Mouse (Mus musculus) lung, embryonic 16.5 days (tissue): ENCODE data around the gene Pan2. TPM values are rescaled to one million over a fixed set of nuclear protein-coding genes. Genes with fewer than 3 reads are reported as not detected.

Source experiments
- ATAC-seq: fragments of 200-750 bp; cut with Nextera tagmentation; 2 replicates; pipeline ENCODE4 v1.8.0; 2017; ENCODE audit warnings: low read depth, mild to moderate bottlenecking, moderate library complexity
- H3K27ac ChIP-seq: fragments of 300-500 bp; sonication (generic); 2 replicates; pipeline ENCODE4 v1.5.1; 2014; ENCODE audit warnings: mild to moderate bottlenecking, control low read depth, low read length
- H3K27me3 ChIP-seq: fragments of 300-500 bp; sonication (generic); 2 replicates; pipeline ENCODE4 v1.6.1; 2014; ENCODE audit warnings: low read depth, low read length, mixed read lengths; ENCODE audit not compliant: control insufficient read depth, insufficient read depth
- H3K36me3 ChIP-seq: fragments of 300-500 bp; sonication (generic); 2 replicates; pipeline ENCODE4 v1.6.1; 2014; ENCODE audit warnings: low read length; ENCODE audit not compliant: control insufficient read depth, insufficient read depth
- H3K4me1 ChIP-seq: fragments of 300-500 bp; sonication (generic); replicated peaks from 2 replicates; pipeline ENCODE4 v1.6.1; 2014; ENCODE audit warnings: low read length, mixed read lengths; ENCODE audit not compliant: control insufficient read depth, insufficient read depth
- H3K4me2 ChIP-seq: fragments of 300-500 bp; sonication (generic); 2 replicates; pipeline ENCODE4 v1.6.1; 2014; ENCODE audit warnings: low read depth, low read length, control low read depth
- H3K4me3 ChIP-seq: fragments of 300-500 bp; sonication (generic); 2 replicates; pipeline ENCODE4 v1.5.1; 2014; ENCODE audit warnings: mild to moderate bottlenecking, low read length, control low read depth
- H3K9ac ChIP-seq: fragments of 300-500 bp; sonication (generic); 2 replicates; pipeline ENCODE4 v1.6.1; 2014; ENCODE audit warnings: low read length, control low read depth
- H3K9me3 ChIP-seq: fragments of 300-500 bp; sonication (generic); 2 replicates; pipeline ENCODE4 v1.6.1; 2016; ENCODE audit warnings: low read length; ENCODE audit not compliant: control insufficient read depth
- WGBS: fragments of 180-500 bp; shearing (Covaris S2); extraction: QIAGEN DNeasy Blood & Tissue Kit; methylation state at CpG from one replicate; pipeline ENCODE4 v1.1.7; 2014; 5-methylcytosine and 5-hydroxymethylcytosine counted together
- polyA plus RNA-seq: library from polyadenylated mRNA; unstranded; fragments of >200 nt; fragmentation: Nextera tagmentation; extraction: Ambion mirVana; gene quantifications from 2 replicates; pipeline ENCODE4 v1.2.1, GENCODE M21; 2015

Pan2 gene
- polyA plus RNA-seq, 1 experiment from 2014 or later: 39.8 TPM

DNA sequence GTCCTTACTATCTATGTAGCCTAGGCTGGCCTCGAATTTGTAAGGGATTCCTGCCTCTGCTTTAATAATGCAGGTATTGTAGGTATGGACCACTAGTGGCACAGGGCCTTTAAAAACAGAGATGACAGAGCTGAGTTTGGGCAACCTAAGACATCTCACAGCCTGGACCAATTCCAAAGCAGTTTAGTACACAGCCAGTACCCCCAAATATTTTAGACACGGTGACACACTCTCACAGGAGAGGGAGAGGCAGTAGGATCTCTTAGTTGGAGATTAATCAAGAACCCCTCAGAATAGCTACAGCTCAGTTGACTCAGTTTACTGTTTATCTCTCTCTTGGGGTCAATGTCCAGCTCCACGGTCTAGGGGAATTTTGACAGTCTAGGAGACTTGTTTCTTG is 778 bp upstream of the Pan2 start:
- peaks cover 16% of the 10 kb centered on the region for H3K4me1 ChIP-seq
- no peak for ATAC-seq
- H3K27ac ChIP-seq: peak overlapping the region; percentile 97
- peak overlapping the region; percentile 67 for H3K4me2 ChIP-seq
- 36% methylated on average over 3 of the region's 3 CpGs for WGBS
- H3K4me3 ChIP-seq: peak overlapping the region; percentile 67
- peak overlapping the region; percentile 88 for H3K9ac ChIP-seq
- no peaks in the 10 kb centered on the region for H3K36me3 ChIP-seq
- H3K27me3 ChIP-seq: no peaks in the 10 kb centered on the region
- no peaks in the 10 kb centered on the region for H3K9me3 ChIP-seq

- Histone ChIP-seq H3K4me3 (peak overlapping the region; percentile 67), H3K9ac (peak overlapping the region; percentile 88), H3K27ac (peak overlapping the region; percentile 97), H3K4me1 (peaks cover 12% of the 10 kb centered on the region), H3K4me2 (peak overlapping the region; percentile 67), H3K27me3 (no peaks in the 10 kb centered on the region), H3K9me3 (no peaks in the 10 kb centered on the region), H3K36me3 (no peaks in the 10 kb centered on the region)
- ATAC-seq: peak; percentile 35
- under 1% methylated on average over 9 of the region's 9 CpGs for WGBS
These were observed 380 bp upstream of the Pan2 start for GRCm38 (mm10) chr10:128302785-128303125.

DNA sequence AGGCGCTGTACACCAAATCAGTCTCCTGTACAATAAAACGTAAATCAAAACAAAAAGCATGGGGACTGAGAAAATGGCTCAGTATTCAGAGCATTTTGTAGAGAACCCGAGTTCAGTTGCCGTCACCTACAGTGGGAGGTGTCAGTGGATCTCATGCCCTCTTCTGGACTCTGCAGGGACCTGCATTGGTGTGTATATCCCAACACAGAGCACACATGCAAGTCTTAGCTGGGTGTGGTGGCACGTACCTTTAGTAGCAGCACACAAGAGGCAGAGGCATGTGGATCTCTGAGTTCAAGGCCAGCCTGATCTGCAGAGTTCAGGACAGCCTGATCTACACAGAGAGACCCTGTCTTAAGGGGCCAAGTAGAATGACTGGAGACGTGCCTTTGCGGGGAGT is 6.5 kb downstream of the Pan2 start:
- no peak overlapping the region for H3K4me2 ChIP-seq
- no peak overlapping the region for H3K9ac ChIP-seq
- no peak for ATAC-seq
- H3K4me1 ChIP-seq: peaks cover 7% of the 10 kb centered on the region
- whole genome bisulfite sequencing: 85% methylated on average over 7 of the region's 7 CpGs
- H3K9me3 ChIP-seq: no peaks in the 10 kb centered on the region
- H3K27me3 ChIP-seq: no peaks in the 10 kb centered on the region
- H3K27ac ChIP-seq: no peak overlapping the region
- H3K4me3 ChIP-seq: no peak overlapping the region
- peaks cover 30% of the 10 kb centered on the region for H3K36me3 ChIP-seq

DNA sequence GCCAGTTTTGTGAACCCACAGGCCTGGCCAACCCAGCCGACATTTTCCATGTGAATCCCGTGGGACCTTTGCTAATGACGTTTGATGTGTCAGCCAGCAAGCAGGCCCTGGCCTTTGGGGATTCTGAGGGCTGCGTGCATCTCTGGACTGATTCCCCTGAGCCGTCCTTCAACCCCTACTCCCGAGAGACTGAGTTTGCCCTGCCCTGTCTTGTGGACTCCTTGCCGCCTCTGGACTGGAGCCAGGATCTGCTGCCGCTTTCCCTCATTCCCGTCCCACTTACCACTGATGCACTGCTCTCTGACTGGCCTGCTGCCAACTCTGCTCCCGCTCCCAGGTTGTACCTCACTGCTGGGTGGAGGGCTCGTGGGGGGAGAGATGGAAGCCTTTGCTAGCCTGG is 7.0 kb downstream of the Pan2 start:
- H3K4me3 ChIP-seq: no peak overlapping the region
- no peak overlapping the region for H3K9ac ChIP-seq
- H3K4me1 ChIP-seq: peaks cover 7% of the 10 kb centered on the region
- H3K9me3 ChIP-seq: no peaks in the 10 kb centered on the region
- ATAC-seq: peak; percentile 82
- WGBS: 36% methylated on average over 11 of the region's 11 CpGs
- no peaks in the 10 kb centered on the region for H3K27me3 ChIP-seq
- peaks cover 35% of the 10 kb centered on the region for H3K36me3 ChIP-seq
- no peak overlapping the region for H3K4me2 ChIP-seq
- no peak overlapping the region for H3K27ac ChIP-seq

- Histone ChIP-seq H3K9ac (no peak overlapping the region), H3K4me1 (peaks cover 7% of the 10 kb centered on the region), H3K4me2 (no peak overlapping the region), H3K4me3 (no peak overlapping the region), H3K36me3 (peaks cover 42% of the 10 kb centered on the region), H3K9me3 (no peaks in the 10 kb centered on the region), H3K27me3 (no peaks in the 10 kb centered on the region), H3K27ac (no peak overlapping the region)
- WGBS: 56% methylated on average over 4 of the region's 4 CpGs
- ATAC-seq: no peak
These were observed 7.8 kb downstream of the Pan2 start for GRCm38 (mm10) chr10:128310902-128311301.

DNA sequence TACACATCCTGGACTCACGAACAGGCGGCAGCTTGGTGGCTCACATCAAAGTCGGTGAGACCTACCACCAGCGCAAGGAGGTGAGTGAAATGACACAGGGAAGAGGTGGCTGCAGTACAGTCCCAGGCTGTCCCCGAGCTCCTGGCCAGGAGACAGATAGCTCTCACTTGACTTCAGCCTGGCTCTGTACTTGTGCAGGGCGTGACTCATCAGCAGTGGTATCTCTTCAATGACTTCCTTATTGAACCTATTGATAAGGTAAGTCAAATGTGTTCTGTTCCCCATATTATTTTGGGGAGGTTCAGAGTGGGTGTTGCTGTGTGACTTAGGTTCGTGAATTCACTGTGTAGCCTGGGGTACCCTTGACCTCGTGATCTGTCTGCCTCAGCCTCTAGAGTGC is 12.4 kb downstream of the Pan2 start:
- Histone ChIP-seq H3K4me2 (no peak overlapping the region), H3K27ac (no peak overlapping the region), H3K9me3 (no peaks in the 10 kb centered on the region), H3K9ac (no peak overlapping the region), H3K27me3 (no peaks in the 10 kb centered on the region), H3K36me3 (peaks cover 50% of the 10 kb centered on the region), H3K4me3 (no peak overlapping the region), H3K4me1 (no peaks in the 10 kb centered on the region)
- WGBS: 87% methylated on average over 8 of the region's 8 CpGs
- no peak for ATAC-seq

DNA sequence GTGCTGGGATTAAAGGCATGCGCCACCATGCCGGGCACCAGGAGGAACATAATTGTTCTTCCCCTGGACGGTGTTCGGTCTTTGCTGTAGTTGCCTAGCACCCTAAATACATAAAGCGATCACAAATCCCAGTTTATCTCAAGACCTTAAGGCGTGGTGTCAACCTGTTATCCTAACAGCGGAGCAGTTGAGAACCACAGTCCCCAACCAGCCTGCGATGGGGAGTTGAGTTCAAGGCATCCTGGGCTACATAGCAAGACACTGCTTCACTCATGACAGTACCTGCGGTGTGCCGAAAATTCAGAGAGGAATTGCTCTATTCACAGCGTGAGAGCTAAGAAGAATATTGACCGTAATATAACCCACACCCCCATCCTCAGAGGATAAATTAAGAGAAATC is 18.5 kb downstream of the Pan2 start:
- WGBS: 53% methylated on average over 12 of the region's 12 CpGs
- Histone ChIP-seq H3K4me3 (peak overlapping the region; percentile 80), H3K4me1 (peaks cover 12% of the 10 kb centered on the region), H3K27me3 (no peaks in the 10 kb centered on the region), H3K9me3 (no peaks in the 10 kb centered on the region), H3K27ac (no peak overlapping the region), H3K9ac (0 out of 2 replicates have a peak overlapping the region, but pooled peaks have one; percentile 5), H3K4me2 (peak overlapping the region; percentile 77), H3K36me3 (peaks cover 37% of the 10 kb centered on the region)
- ATAC-seq: no peak

- H3K36me3 ChIP-seq: peaks cover 40% of the 10 kb centered on the region
- H3K9me3 ChIP-seq: no peaks in the 10 kb centered on the region
- peaks cover 12% of the 10 kb centered on the region for H3K4me1 ChIP-seq
- peak within 1 kb of the TSS; percentile 96 for H3K27ac ChIP-seq
- peak within 1 kb of the TSS; percentile 98 for H3K9ac ChIP-seq
- WGBS: under 1% methylated on average over 40 of the region's 40 CpGs
- peak within 1 kb of the TSS; percentile 77 for H3K4me2 ChIP-seq
- H3K4me3 ChIP-seq: peak within 1 kb of the TSS; percentile 80
- H3K27me3 ChIP-seq: no peaks in the 10 kb centered on the region
- peak; percentile 95 for ATAC-seq
These were observed 19.3 kb downstream of the Pan2 start, which contains the start of gene Cnpy2 for GRCm38 (mm10) chr10:128322141-128323108. Gene Cnpy2 (plus strand): TSS chr10:128322459.

DNA sequence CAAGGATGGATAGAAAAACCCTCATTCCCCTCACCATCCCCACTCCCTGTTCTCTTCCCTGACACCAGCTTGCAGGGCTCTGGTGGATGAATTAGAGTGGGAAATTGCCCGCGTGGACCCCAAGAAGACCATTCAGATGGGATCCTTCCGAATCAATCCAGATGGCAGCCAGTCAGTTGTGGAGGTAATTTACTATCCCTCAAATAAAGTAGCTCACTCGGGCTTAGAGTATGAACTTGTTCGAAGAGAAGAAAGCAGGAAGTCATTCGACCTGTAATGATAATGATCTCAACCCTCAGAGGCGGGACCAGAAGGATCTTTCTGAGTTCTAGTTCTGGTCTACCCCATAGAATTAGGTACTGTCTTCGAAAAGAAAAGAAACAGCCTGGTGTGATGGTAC is 20.4 kb downstream of the Pan2 start:
- Histone ChIP-seq H3K27me3 (no peaks in the 10 kb centered on the region), H3K4me3 (peak overlapping the region; percentile 80), H3K9ac (peak overlapping the region; percentile 98), H3K36me3 (peaks cover 36% of the 10 kb centered on the region), H3K4me1 (peaks cover 12% of the 10 kb centered on the region), H3K4me2 (peak overlapping the region; percentile 77), H3K27ac (no peak overlapping the region), H3K9me3 (no peaks in the 10 kb centered on the region)
- no peak for ATAC-seq
- 68% methylated on average over 8 of the region's 8 CpGs for WGBS
